8 mouse cellular contexts compared by ENCODE assay signal in the genomic region with DNA sequence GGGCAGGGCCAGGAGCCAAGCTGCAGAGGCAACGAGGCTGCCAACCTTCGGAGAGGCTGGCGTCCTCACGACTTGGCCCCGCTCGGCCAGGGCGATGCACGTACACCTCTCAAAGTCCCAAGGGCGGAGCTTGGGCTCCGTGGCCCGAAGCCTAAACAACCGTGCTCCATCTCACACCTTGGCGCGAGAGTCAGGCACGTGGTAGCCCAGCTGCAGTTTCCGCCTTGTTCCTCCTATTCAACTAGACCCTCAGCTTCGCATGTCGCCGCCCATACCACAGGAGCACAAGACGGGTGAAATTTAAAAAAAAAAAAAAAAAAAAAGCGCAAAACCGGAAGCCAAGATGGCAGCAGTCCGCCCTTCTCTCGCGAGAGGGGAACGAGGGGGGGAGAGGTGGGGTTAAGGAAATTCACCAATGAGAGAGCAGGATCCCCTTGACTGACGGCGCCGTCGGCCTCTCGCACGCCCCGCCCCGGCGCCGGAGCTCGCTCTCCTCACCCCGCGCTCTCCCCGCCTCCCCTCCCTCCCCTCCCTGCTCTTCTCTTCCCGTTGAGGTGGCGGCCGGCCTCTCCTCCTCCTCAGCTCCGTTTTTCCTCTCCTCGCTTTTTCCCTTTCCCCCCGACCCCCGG. TPM values are rescaled to one million over a fixed set of nuclear protein-coding genes. Genes with fewer than 3 reads are reported as not detected.
DNase-seq lines count a peak whose midpoint lies in the region; ATAC-seq lines count a peak whose summit lies in the region.

TSS of gene Gdi2 (plus strand) at position 470 of the 629 bp plus-strand sequence.

- DNase-seq in adipocyte (ENCODE audit: low spot score) = peak; percentile 97
- peak; percentile 94 for DNase-seq in embryo, embryonic 10 days (ENCODE audit: low spot score)
- DNase-seq in gastrocnemius, postnatal 14 days = peak; percentile 96
- DNase-seq in left cerebral cortex, postnatal 10 days (ENCODE audit: extremely low spot score in 1 of 2, low spot score in 2 of 2) = peak; percentile 94 to 97
- peak; percentile 94 for DNase-seq in right cerebral cortex, postnatal 25 days
- peak; percentile 95 to 96 for DNase-seq in urinary bladder, postnatal 4 days (ENCODE audit: low spot score in 2 of 2)

- intact Hi-C loops in gastrocnemius, postnatal 14 days (cut with DNase I; ENCODE audit: low total_unique reads) = no loop called here
- intact Hi-C loops in left cerebral cortex, postnatal 10 days (cut with DNase I) = no loop called here

- ATAC-seq in inflammation-experienced regulatory T-cells, adult 6 months = peak; percentile 95
- peak; percentile 96 for ATAC-seq in megakaryocyte-erythroid progenitor cell, adult 5-6 weeks (replicated peaks; ENCODE audit: low FRiP score, low TSS enrichment, poor library complexity, severe bottlenecking)

RNA-seq across cellular contexts. Expression of gene Gdi2, which starts in this region (rescaled TPM):
- 100 to 1,000 TPM; 164 to 171 TPM for total RNA-seq in gastrocnemius, postnatal 14 days (2021)
- 1,000 to 10,000 TPM in 1 of 3 experiments, 100 to 1,000 TPM in 2; 827 to 1,261 (median 893) TPM for polyA plus RNA-seq in inflammation-experienced regulatory T-cells, adult 6 months (2017; shearing (Covaris generic))
- 100 to 1,000 TPM; 344 to 350 TPM for total RNA-seq in left cerebral cortex, postnatal 10 days (2021)
- 267 and 287 TPM in 2 replicates for total RNA-seq in megakaryocyte-erythroid progenitor cell, adult 5-6 weeks (2014; fragmentation: Nextera tagmentation)
- 384 and 417 TPM in 2 replicates for total RNA-seq in megakaryocyte-erythroid progenitor cell, adult 5-6 weeks (2017)

Comparison
In these comparisons a context has a peak if more than half of its experiments do, and no peak if none do; other contexts are left out.
1. Peak in every context shown above with its lines: DNase-seq and ATAC-seq.